Mouse (Mus musculus) neural tube, embryonic 12.5 days (tissue): ENCODE data around the gene Plekhm1. TPM values are rescaled to one million over a fixed set of nuclear protein-coding genes. Genes with fewer than 3 reads are reported as not detected.

ENCODE experiments used
- ATAC-seq: fragments of 200-750 bp; cut with Nextera tagmentation; 2 replicates; pipeline ENCODE4 v1.8.0; 2017; ENCODE audit warnings: low read depth, mild to moderate bottlenecking, moderate TSS enrichment, moderate library complexity; ENCODE audit not compliant: low FRiP score
- H3K27ac ChIP-seq: fragments of 300-500 bp; sonication (generic); 2 replicates; pipeline ENCODE4 v1.5.1; 2016
- H3K27me3 ChIP-seq: fragments of 300-500 bp; sonication (generic); replicated peaks from 2 replicates; pipeline ENCODE4 v1.6.1; 2016; ENCODE audit warnings: mild to moderate bottlenecking
- H3K36me3 ChIP-seq: fragments of 300-500 bp; sonication (generic); 2 replicates; pipeline ENCODE4 v1.6.1; 2016; ENCODE audit warnings: mild to moderate bottlenecking
- H3K4me1 ChIP-seq: fragments of 300-500 bp; sonication (generic); 2 replicates; pipeline ENCODE4 v1.6.1; 2016
- H3K4me2 ChIP-seq: fragments of 300-500 bp; sonication (generic); replicated peaks from 2 replicates; pipeline ENCODE4 v1.6.1; 2016; ENCODE audit warnings: mild to moderate bottlenecking
- H3K4me3 ChIP-seq: fragments of 300-500 bp; sonication (generic); 2 replicates; pipeline ENCODE4 v1.5.1; 2016
- H3K9ac ChIP-seq: fragments of 300-500 bp; sonication (generic); 2 replicates; pipeline ENCODE4 v1.6.1; 2016; ENCODE audit warnings: mild to moderate bottlenecking
- H3K9me3 ChIP-seq: fragments of 300-500 bp; sonication (generic); 2 replicates; pipeline ENCODE4 v1.6.1; 2016; ENCODE audit warnings: mild to moderate bottlenecking
- WGBS: fragments of 180-500 bp; shearing (Covaris S2); methylation state at CpG from one replicate; pipeline ENCODE4 v1.1.7; 2016; 5-methylcytosine and 5-hydroxymethylcytosine counted together
- polyA plus RNA-seq: library from polyadenylated mRNA; unstranded; fragments of >200 nt; fragmentation: Nextera tagmentation; extraction: Ambion mirVana; gene quantifications from 2 replicates; pipeline ENCODE4 v1.2.1, GENCODE M21; 2016

The Plekhm1 gene
- polyA plus RNA-seq, 1 experiment from 2014 or later: 10.3 TPM

GRCm38 (mm10) chr11:103387870-103388526 lies 24.5 kb downstream of the Plekhm1 start:
- Histone ChIP-seq H3K9ac (no peak overlapping the region), H3K36me3 (peaks cover 34% of the 10 kb centered on the region), H3K9me3 (no peaks in the 10 kb centered on the region), H3K4me1 (no peaks in the 10 kb centered on the region), H3K27me3 (no peaks in the 10 kb centered on the region), H3K27ac (no peak overlapping the region), H3K4me2 (no peak overlapping the region), H3K4me3 (no peak overlapping the region)
- 86% methylated on average over 7 of the region's 7 CpGs for WGBS
- no peak for ATAC-seq

- H3K27me3 ChIP-seq: no peaks in the 10 kb centered on the region
- ATAC-seq: no peak
- no peak overlapping the region for H3K4me2 ChIP-seq
- no peaks in the 10 kb centered on the region for H3K4me1 ChIP-seq
- H3K9me3 ChIP-seq: no peaks in the 10 kb centered on the region
- H3K36me3 ChIP-seq: peaks cover 32% of the 10 kb centered on the region
- H3K4me3 ChIP-seq: no peak overlapping the region
- H3K9ac ChIP-seq: no peak overlapping the region
- 94% methylated on average over 9 of the region's 9 CpGs for WGBS
- H3K27ac ChIP-seq: no peak overlapping the region
Measured at GRCm38 (mm10) chr11:103386827-103387226, 25.7 kb downstream of the Plekhm1 start.

GRCm38 (mm10) chr11:103381956-103382613 lies 30.4 kb downstream of the Plekhm1 start:
- 75% methylated on average over 5 of the region's 5 CpGs for WGBS
- peaks cover 34% of the 10 kb centered on the region for H3K36me3 ChIP-seq
- H3K4me2 ChIP-seq: no peak overlapping the region
- H3K27me3 ChIP-seq: no peaks in the 10 kb centered on the region
- no peak overlapping the region for H3K27ac ChIP-seq
- no peak overlapping the region for H3K4me3 ChIP-seq
- H3K9ac ChIP-seq: no peak overlapping the region
- ATAC-seq: no peak
- H3K4me1 ChIP-seq: no peaks in the 10 kb centered on the region
- no peaks in the 10 kb centered on the region for H3K9me3 ChIP-seq

- Histone ChIP-seq H3K4me3 (no peak overlapping the region), H3K27me3 (no peaks in the 10 kb centered on the region), H3K4me2 (no peak overlapping the region), H3K36me3 (peaks cover 34% of the 10 kb centered on the region), H3K4me1 (no peaks in the 10 kb centered on the region), H3K9me3 (no peaks in the 10 kb centered on the region), H3K9ac (no peak overlapping the region), H3K27ac (no peak overlapping the region)
- no peak for ATAC-seq
- whole genome bisulfite sequencing: 96% methylated on average over 7 of the region's 7 CpGs
Measured at GRCm38 (mm10) chr11:103381505-103381904, 31.0 kb downstream of the Plekhm1 start.

- Histone ChIP-seq H3K4me3 (no peak overlapping the region), H3K4me1 (no peaks in the 10 kb centered on the region), H3K4me2 (no peak overlapping the region), H3K9ac (no peak overlapping the region), H3K27me3 (no peaks in the 10 kb centered on the region), H3K9me3 (no peaks in the 10 kb centered on the region), H3K36me3 (peaks cover 39% of the 10 kb centered on the region), H3K27ac (no peak overlapping the region)
- no peak for ATAC-seq
- WGBS: 94% methylated on average over 5 of the region's 5 CpGs
Measured at GRCm38 (mm10) chr11:103380460-103380859, 32.0 kb downstream of the Plekhm1 start.

- Histone ChIP-seq H3K4me2 (no peak overlapping the region), H3K9me3 (no peaks in the 10 kb centered on the region), H3K36me3 (peaks cover 55% of the 10 kb centered on the region), H3K27me3 (no peaks in the 10 kb centered on the region), H3K27ac (no peak overlapping the region), H3K9ac (no peak overlapping the region), H3K4me3 (no peak overlapping the region), H3K4me1 (no peaks in the 10 kb centered on the region)
- ATAC-seq: no peak
- WGBS: 97% methylated on average over 6 of the region's 6 CpGs
Measured at GRCm38 (mm10) chr11:103378341-103378740, 34.1 kb downstream of the Plekhm1 start.

GRCm38 (mm10) chr11:103375772-103376171 lies 36.7 kb downstream of the Plekhm1 start:
- ATAC-seq: no peak
- H3K9me3 ChIP-seq: no peaks in the 10 kb centered on the region
- H3K27ac ChIP-seq: no peak overlapping the region
- no peak overlapping the region for H3K4me3 ChIP-seq
- no peak overlapping the region for H3K4me2 ChIP-seq
- H3K4me1 ChIP-seq: no peaks in the 10 kb centered on the region; the same call in 1 of the 2 replicates
- WGBS: 86% methylated on average over 5 of the region's 5 CpGs
- peaks cover 67% of the 10 kb centered on the region for H3K36me3 ChIP-seq
- no peaks in the 10 kb centered on the region for H3K27me3 ChIP-seq
- H3K9ac ChIP-seq: no peak overlapping the region

GRCm38 (mm10) chr11:103375258-103375657 lies 37.2 kb downstream of the Plekhm1 start:
- Histone ChIP-seq H3K4me2 (no peak overlapping the region), H3K36me3 (peaks cover 69% of the 10 kb centered on the region), H3K27ac (no peak overlapping the region), H3K4me1 (no peaks in the 10 kb centered on the region; the same call in 1 of the 2 replicates), H3K9me3 (no peaks in the 10 kb centered on the region), H3K27me3 (no peaks in the 10 kb centered on the region), H3K4me3 (no peak overlapping the region), H3K9ac (no peak overlapping the region)
- WGBS: 78% methylated on average over 1 of the region's 1 CpGs
- ATAC-seq: no peak

GRCm38 (mm10) chr11:103373922-103374321 lies 38.6 kb downstream of the Plekhm1 start:
- H3K4me2 ChIP-seq: no peak overlapping the region
- no peak overlapping the region for H3K4me3 ChIP-seq
- H3K36me3 ChIP-seq: peaks cover 67% of the 10 kb centered on the region
- H3K9ac ChIP-seq: no peak overlapping the region
- no peaks in the 10 kb centered on the region for H3K27me3 ChIP-seq
- H3K27ac ChIP-seq: no peak overlapping the region
- no peaks in the 10 kb centered on the region for H3K9me3 ChIP-seq
- ATAC-seq: no peak
- H3K4me1 ChIP-seq: no peaks in the 10 kb centered on the region; the same call in 1 of the 2 replicates
- WGBS: 91% methylated on average over 9 of the region's 9 CpGs

- Histone ChIP-seq H3K27me3 (no peaks in the 10 kb centered on the region), H3K4me2 (no peak overlapping the region), H3K9me3 (no peaks in the 10 kb centered on the region), H3K27ac (no peak overlapping the region), H3K4me3 (no peak overlapping the region), H3K4me1 (no peaks in the 10 kb centered on the region; the same call in 1 of the 2 replicates), H3K9ac (no peak overlapping the region), H3K36me3 (peaks cover 66% of the 10 kb centered on the region)
- whole genome bisulfite sequencing: 92% methylated on average over 4 of the region's 4 CpGs
- no peak for ATAC-seq
Measured at GRCm38 (mm10) chr11:103372561-103372960, 39.9 kb downstream of the Plekhm1 start.

GRCm38 (mm10) chr11:103372068-103372467 lies 40.4 kb downstream of the Plekhm1 start:
- Histone ChIP-seq H3K4me2 (no peak overlapping the region), H3K4me1 (no peaks in the 10 kb centered on the region; the same call in 1 of the 2 replicates), H3K27ac (no peak overlapping the region), H3K27me3 (no peaks in the 10 kb centered on the region), H3K9me3 (no peaks in the 10 kb centered on the region), H3K9ac (no peak overlapping the region), H3K36me3 (peaks cover 67% of the 10 kb centered on the region), H3K4me3 (no peak overlapping the region)
- ATAC-seq: no peak
- 74% methylated on average over 3 of the region's 3 CpGs for WGBS

GRCm38 (mm10) chr11:103371222-103371539 lies 41.3 kb downstream of the Plekhm1 start:
- Histone ChIP-seq H3K4me3 (no peak overlapping the region), H3K27me3 (no peaks in the 10 kb centered on the region), H3K9me3 (no peaks in the 10 kb centered on the region), H3K36me3 (peaks cover 64% of the 10 kb centered on the region), H3K4me1 (no peaks in the 10 kb centered on the region; the same call in 1 of the 2 replicates), H3K4me2 (no peak overlapping the region), H3K27ac (no peak overlapping the region), H3K9ac (no peak overlapping the region)
- WGBS: 87% methylated on average over 3 of the region's 3 CpGs
- ATAC-seq: no peak
